Mouse (Mus musculus) layer of hippocampus, postnatal 14 days (tissue): ENCODE data around the gene Gm49320. TPM values are rescaled to one million over a fixed set of nuclear protein-coding genes. Genes with fewer than 3 reads are reported as not detected.

Experiments
- DNase-seq, 2 experiments: peaks; one replicate each; pipeline ENCODE4 v3.0.0; 2021 to 2022; ENCODE audit warnings: low spot score in 2 of 2, mixed read lengths in 1 of 2
- long read RNA-seq, 2 experiments: library from polyadenylated mRNA; stranded (forward); transcript quantifications; one replicate each; pipeline ENCODE4 v2.0.0; 2021
- total RNA-seq, 2 experiments: library from RNA; stranded (reverse); gene quantifications; 2 replicates each; pipeline ENCODE4 v1.2.3; 2021

Gm49320 gene
- total RNA-seq = under 1 TPM in 1 of 2 experiments, not detected in 1; 0.14 TPM
- long read RNA-seq, experiment 1, partial matches to known transcripts = 0 of 12 reads
- long read RNA-seq, experiment 1, other reads (novel, unspliced or antisense) = 12 of 12 reads
- long read RNA-seq, experiment 2 = 0 reads

- peak; percentile 100 for DNase-seq
These were observed at the start of gene Gm49320, which contains the start of gene Map2k7 for GRCm38 (mm10) chr8:4238434-4239192. Gene Gm49320, plus strand, starts transcription at chr8:4238865. Gene Map2k7, plus strand, starts transcription at chr8:4238740.

GRCm38 (mm10) chr8:4189031-4189722, 49.5 kb upstream of the Gm49320 start:
- no peak for DNase-seq

GRCm38 (mm10) chr8:4192305-4192704, 46.4 kb upstream of the Gm49320 start:
- peak in 1 of 2 experiments; percentile 62 for DNase-seq

GRCm38 (mm10) chr8:4192807-4193587, 45.7 kb upstream of the Gm49320 start:
- peak; percentile 90 to 92 for DNase-seq

GRCm38 (mm10) chr8:4193588-4193894, 45.1 kb upstream of the Gm49320 start:
- no peak for DNase-seq

- DNase-seq = no peak
These were observed 37.3 kb upstream of the Gm49320 start for GRCm38 (mm10) chr8:4201321-4201720.

GRCm38 (mm10) chr8:4205246-4206123, 33.2 kb upstream of the Gm49320 start:
- no peak for DNase-seq

- DNase-seq = no peak
These were observed 32.3 kb upstream of the Gm49320 start for GRCm38 (mm10) chr8:4206182-4207015.

- no peak for DNase-seq
These were observed 31.7 kb upstream of the Gm49320 start for GRCm38 (mm10) chr8:4207016-4207350.

- no peak for DNase-seq
These were observed 27.6 kb upstream of the Gm49320 start for GRCm38 (mm10) chr8:4211097-4211496.

- DNase-seq = no peak
These were observed 25.9 kb upstream of the Gm49320 start for GRCm38 (mm10) chr8:4212809-4213209.

- no peak for DNase-seq
These were observed 25.3 kb upstream of the Gm49320 start for GRCm38 (mm10) chr8:4213210-4214005.

- no peak for DNase-seq
These were observed 24.4 kb upstream of the Gm49320 start for GRCm38 (mm10) chr8:4214006-4214980.

- no peak for DNase-seq
These were observed 22.4 kb upstream of the Gm49320 start for GRCm38 (mm10) chr8:4216296-4216695.

- peak; percentile 73 to 77 for DNase-seq
These were observed 21.7 kb upstream of the Gm49320 start, which contains the start of gene Prr36 for GRCm38 (mm10) chr8:4216791-4217621. Gene Prr36, minus strand, starts transcription at chr8:4217459.

GRCm38 (mm10) chr8:4219617-4220016, 19.0 kb upstream of the Gm49320 start:
- no peak for DNase-seq

- DNase-seq = no peak
These were observed 16.6 kb upstream of the Gm49320 start for GRCm38 (mm10) chr8:4222059-4222458.
